Mouse (Mus musculus) C2C12 (cell line): Measurements from ENCODE around the gene Fam71f1.

ENCODE experiments used
- CEBPB ChIP-seq: IDR thresholded peaks from one replicate; pipeline ENCODE4 v1.6.1; 2011; ENCODE audit warnings: low read depth, mild to moderate bottlenecking, control low read depth, moderate library complexity
- CTCF ChIP-seq: IDR thresholded peaks from one replicate; pipeline ENCODE4 v1.5.1; 2011; ENCODE audit not compliant: control insufficient read depth, insufficient read depth, insufficient read length
- FOSL1 ChIP-seq: IDR thresholded peaks from one replicate; pipeline ENCODE4 v1.8.0; 2011; ENCODE audit warnings: mild to moderate bottlenecking, low read length; ENCODE audit not compliant: poor library complexity, insufficient read depth, severe bottlenecking
- MAX ChIP-seq: IDR thresholded peaks from one replicate; pipeline ENCODE4 v1.6.1; 2011; ENCODE audit warnings: mild to moderate bottlenecking, control low read depth
- MYOD1 ChIP-seq: IDR thresholded peaks from one replicate; pipeline ENCODE4 v1.6.1; 2011; ENCODE audit warnings: low read depth; ENCODE audit not compliant: control insufficient read depth, insufficient read length
- MYOG ChIP-seq: IDR thresholded peaks from one replicate; pipeline ENCODE4 v1.6.1; 2011; ENCODE audit not compliant: control insufficient read depth, insufficient read length; ENCODE audit errors: extremely low read depth
- USF1 ChIP-seq: IDR thresholded peaks from one replicate; pipeline ENCODE4 v1.6.1; 2011; ENCODE audit warnings: low read depth, mild to moderate bottlenecking, control low read depth, moderate library complexity

DNA sequence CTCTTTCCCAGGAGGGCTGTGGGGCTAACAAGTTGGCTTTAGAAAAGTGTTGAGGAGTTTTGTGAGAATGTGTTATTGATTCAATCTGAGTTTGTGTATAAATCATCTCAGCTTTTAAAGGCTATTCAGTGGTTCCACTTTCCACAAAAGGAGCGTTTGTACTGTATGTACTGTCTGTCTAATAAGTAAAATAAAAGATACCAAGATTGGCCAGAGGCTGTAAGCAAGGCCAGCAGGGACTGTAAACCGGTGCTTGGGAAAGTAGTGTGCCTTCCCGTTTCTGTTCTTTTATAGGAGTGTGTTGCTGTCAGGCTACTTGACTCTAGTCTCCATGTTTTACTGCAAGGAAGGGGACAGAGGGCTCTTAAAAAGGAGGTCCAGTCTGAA lies 44.2 kb downstream of the Fam71f1 start:
- TF ChIP-seq CTCF (no peak), MYOD1 (no peak), USF1 (no peak), MYOG (no peak), MAX (no peak), CEBPB (no peak), FOSL1 (no peak)
